Mouse (Mus musculus) kidney, adult 2 months (tissue): ENCODE data around the gene Htr1f. TPM values are rescaled to one million over a fixed set of nuclear protein-coding genes. Genes with fewer than 3 reads are reported as not detected.

ENCODE experiments used
- DNase-seq: peaks from one replicate; pipeline ENCODE4 v3.0.0; 2021
- H3K27ac ChIP-seq: fragments of 200-500 bp; 2 replicates; pipeline ENCODE4 v1.5.1; 2012; ENCODE audit warnings: low read depth, low read length, control low read depth, inconsistent platforms; ENCODE audit not compliant: insufficient read depth
- H3K27me3 ChIP-seq: fragments of 200-500 bp; replicated peaks from 2 replicates; pipeline ENCODE4 v1.6.1; 2012; ENCODE audit warnings: mild to moderate bottlenecking, moderate library complexity, low read length, inconsistent platforms; ENCODE audit not compliant: control insufficient read depth, insufficient read depth
- H3K36me3 ChIP-seq: fragments of 200-500 bp; 2 replicates; pipeline ENCODE4 v1.6.1; 2012; ENCODE audit warnings: mild to moderate bottlenecking, moderate library complexity, low read length, inconsistent platforms; ENCODE audit not compliant: control insufficient read depth, insufficient read depth
- H3K4me1 ChIP-seq: fragments of 200-500 bp; 2 replicates; pipeline ENCODE4 v1.6.1; 2011; ENCODE audit warnings: low read length; ENCODE audit not compliant: control insufficient read depth, insufficient read depth
- H3K4me3 ChIP-seq: fragments of 200-500 bp; 2 replicates; pipeline ENCODE4 v1.5.1; 2011; ENCODE audit warnings: mild to moderate bottlenecking, low read depth, low read length, control low read depth; ENCODE audit not compliant: insufficient read depth
- CTCF ChIP-seq: fragments of 200-500 bp; conservative IDR thresholded peaks from 2 replicates; pipeline ENCODE4 v1.5.1; 2011; ENCODE audit warnings: low read depth, mild to moderate bottlenecking, control low read depth, low read length, moderate library complexity, mixed read lengths; ENCODE audit not compliant: insufficient read depth, insufficient read length
- POLR2A ChIP-seq: fragments of 200-500 bp; IDR thresholded peaks from one replicate; pipeline ENCODE4 v1.6.1; 2011; ENCODE audit warnings: low read depth, low read length, control low read depth
- WGBS: fragments of 180-500 bp; shearing (Covaris S2); methylation state at CpG from one replicate; pipeline ENCODE4 v1.1.7; 2018; 5-methylcytosine and 5-hydroxymethylcytosine counted together
- polyA plus RNA-seq: library from polyadenylated mRNA; depleted of rRNA; stranded (reverse); fragments of >200 nt; gene quantifications from 2 replicates; pipeline ENCODE4 v1.2.3, GENCODE M21; 2012

Htr1f gene
- polyA plus RNA-seq, 1 experiment: not detected

DNA sequence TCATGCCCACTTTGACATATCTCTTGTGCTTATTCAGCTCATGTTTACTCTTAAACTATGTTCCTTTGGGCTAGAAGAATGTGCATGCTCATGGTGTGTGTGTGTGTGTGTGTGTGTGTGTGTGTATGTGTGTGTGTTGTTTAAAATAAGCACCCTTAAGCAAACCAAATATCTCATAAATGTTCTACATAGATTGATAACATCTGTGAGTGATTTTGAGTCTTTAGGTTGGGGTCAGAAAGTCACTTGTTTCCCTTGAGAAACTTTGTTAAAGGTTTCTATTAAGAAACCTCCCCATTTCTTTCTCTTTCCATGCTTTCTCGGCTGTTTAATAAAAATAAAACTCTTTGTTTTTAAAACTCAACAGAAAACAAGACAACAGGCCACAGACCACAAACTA lies 88.1 kb downstream of the Htr1f start:
- DNase-seq: no peak

DNA sequence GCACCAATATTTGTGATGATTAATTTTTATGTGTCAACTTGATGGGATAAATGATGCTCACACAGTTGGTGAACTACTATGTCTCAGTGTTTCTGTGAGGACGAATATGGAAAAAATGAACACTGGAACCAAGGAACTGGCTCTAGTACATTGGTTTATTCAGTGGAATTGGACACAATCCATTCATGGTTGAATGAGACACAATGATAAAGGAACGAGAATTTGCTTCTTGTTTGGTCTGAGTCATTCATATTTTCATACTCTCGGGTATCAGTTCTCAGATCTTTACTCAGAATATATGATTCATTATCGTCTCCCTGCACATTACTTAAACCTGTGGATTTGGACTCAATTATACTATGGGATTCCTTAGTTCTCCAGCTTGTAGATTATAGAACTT lies 90.4 kb downstream of the Htr1f start:
- Histone ChIP-seq H3K27me3 (no peaks in the 10 kb centered on the region), H3K4me1 (no peaks in the 10 kb centered on the region), H3K4me3 (no peak overlapping the region), H3K27ac (no peak overlapping the region), H3K36me3 (no peaks in the 10 kb centered on the region)
- TF ChIP-seq CTCF: no peak
- TF ChIP-seq POLR2A: no peak
- WGBS: 78% methylated on average over 4 of the region's 4 CpGs
- no peak for DNase-seq

More for the DNA sequence above, 88.1 kb downstream of the Htr1f start:
- Histone ChIP-seq H3K4me3 (no peak overlapping the region), H3K27me3 (no peaks in the 10 kb centered on the region), H3K36me3 (no peaks in the 10 kb centered on the region), H3K27ac (no peak overlapping the region), H3K4me1 (no peaks in the 10 kb centered on the region)
- 46% methylated on average over 1 of the region's 1 CpGs for WGBS
- TF ChIP-seq CTCF: no peak
- TF ChIP-seq POLR2A: no peak

DNA sequence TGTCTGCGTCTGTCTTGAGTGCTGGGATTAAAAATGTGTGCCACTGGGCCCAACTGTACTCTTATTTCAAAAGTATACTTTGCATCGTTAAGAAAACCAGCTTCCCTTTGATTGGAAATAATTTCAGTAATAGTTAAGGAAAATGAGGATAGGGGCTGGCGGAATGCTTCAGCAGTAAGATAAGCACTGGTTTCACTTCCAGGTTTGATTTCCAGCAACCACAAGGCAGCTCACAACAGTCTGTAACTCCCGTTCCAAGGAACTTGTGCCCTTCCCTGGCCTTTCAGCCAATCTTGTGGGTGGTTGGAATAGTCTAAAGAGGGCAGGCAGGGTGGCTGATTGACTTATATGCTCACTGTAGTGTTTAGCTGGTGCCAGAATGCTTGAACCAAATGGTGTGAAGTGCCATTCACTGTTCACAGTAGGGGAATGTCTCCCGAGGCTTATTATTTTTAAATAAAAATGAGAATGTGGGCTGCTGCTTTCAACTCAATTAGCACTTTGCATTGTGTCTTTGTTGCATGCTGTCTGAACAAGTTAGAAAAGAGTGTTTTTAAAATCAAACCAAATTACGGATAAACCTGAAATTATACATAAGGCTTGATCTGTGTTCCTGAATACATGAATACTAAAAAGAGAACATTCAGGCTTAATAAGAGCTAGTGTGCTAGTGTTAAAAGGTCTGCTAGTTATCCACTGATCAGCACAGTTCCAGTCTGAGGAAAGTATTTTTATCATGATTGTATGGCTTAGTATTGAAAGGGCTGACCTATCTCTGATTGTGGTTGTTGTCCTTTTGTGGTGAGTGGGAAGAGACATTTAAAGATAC lies 103.4 kb downstream of the Htr1f start:
- Histone ChIP-seq H3K4me1 (no peaks in the 10 kb centered on the region), H3K27ac (no peak overlapping the region), H3K36me3 (no peaks in the 10 kb centered on the region), H3K27me3 (no peaks in the 10 kb centered on the region), H3K4me3 (no peak overlapping the region)
- WGBS: 81% methylated on average over 6 of the region's 6 CpGs
- DNase-seq: no peak
- TF ChIP-seq CTCF (no peak), POLR2A (no peak)

DNA sequence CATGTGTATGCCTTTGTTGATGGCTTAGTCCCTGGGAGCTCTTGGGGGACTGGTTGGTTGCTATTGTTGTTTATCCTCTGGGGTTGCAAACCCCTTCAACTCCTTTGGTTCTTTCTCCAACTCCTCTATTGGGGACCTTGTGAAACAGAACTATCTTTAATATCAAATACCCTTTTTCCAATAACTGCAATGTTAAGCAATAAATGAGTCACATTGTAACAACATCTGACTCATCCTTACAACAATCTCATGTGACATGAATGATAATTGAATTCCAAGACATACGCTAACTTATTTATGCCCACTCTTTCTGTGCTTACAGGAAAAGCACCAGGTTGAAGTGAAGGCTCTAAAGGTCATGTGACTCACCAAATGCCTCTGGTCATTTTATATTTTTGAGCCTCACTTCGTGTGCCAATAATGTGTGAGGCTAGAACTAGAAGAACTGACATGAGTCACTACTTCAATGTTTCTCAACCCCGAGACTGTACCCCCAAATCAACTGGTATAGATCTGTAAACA lies 116.3 kb downstream of the Htr1f start:
- Histone ChIP-seq H3K27me3 (no peaks in the 10 kb centered on the region), H3K27ac (no peak overlapping the region), H3K4me1 (no peaks in the 10 kb centered on the region), H3K4me3 (no peak overlapping the region), H3K36me3 (no peaks in the 10 kb centered on the region)
- WGBS: 71% methylated on average over 3 of the region's 3 CpGs
- DNase-seq: no peak
- no peak for TF ChIP-seq POLR2A
- TF ChIP-seq CTCF: no peak

DNA sequence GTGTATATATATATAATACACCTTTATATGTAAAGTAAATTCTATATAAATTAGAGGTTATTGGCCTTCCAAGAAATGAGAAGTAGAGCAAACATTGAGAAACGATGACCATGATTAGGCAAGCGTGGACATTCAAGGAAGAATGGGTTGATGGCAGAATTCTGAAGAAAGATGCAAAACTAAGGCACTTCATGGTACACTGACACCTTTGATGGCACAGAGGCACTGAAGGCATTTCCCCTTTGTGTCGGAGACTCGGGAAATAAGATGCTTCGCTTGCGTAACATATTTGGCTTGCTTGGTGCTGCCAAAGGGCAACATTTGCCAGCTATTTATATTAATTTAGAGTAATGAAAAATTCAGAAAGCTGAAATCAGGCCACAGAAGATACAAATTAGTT lies 118.1 kb downstream of the Htr1f start:
- no peak for DNase-seq
- Histone ChIP-seq H3K36me3 (no peaks in the 10 kb centered on the region), H3K4me1 (no peaks in the 10 kb centered on the region), H3K27me3 (no peaks in the 10 kb centered on the region), H3K27ac (no peak overlapping the region), H3K4me3 (no peak overlapping the region)
- 89% methylated on average over 6 of the region's 6 CpGs for WGBS
- no peak for TF ChIP-seq POLR2A
- no peak for TF ChIP-seq CTCF

DNA sequence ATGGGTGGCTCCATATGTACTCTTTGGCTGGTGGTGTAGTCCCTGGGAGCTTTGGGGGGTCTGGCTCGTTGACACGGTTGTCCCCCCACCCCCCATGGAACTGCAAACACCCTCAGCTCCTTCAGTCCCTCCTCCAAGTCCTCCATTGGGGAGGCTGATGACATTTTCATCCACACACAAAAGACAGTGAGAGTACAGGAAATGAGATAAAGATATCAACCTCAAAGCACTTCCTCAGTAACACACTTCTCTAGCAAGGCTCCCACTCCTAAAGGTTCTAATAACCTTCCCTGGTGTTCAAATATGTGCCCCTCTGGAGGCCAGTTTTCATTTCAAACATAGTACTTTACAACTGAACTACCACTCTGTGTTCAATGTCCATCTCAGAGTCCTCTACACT lies 118.6 kb downstream of the Htr1f start:
- WGBS: 66% methylated on average over 2 of the region's 2 CpGs
- Histone ChIP-seq H3K4me3 (no peak overlapping the region), H3K27ac (no peak overlapping the region), H3K36me3 (no peaks in the 10 kb centered on the region), H3K4me1 (no peaks in the 10 kb centered on the region), H3K27me3 (no peaks in the 10 kb centered on the region)
- TF ChIP-seq CTCF (no peak), POLR2A (no peak)
- no peak for DNase-seq

DNA sequence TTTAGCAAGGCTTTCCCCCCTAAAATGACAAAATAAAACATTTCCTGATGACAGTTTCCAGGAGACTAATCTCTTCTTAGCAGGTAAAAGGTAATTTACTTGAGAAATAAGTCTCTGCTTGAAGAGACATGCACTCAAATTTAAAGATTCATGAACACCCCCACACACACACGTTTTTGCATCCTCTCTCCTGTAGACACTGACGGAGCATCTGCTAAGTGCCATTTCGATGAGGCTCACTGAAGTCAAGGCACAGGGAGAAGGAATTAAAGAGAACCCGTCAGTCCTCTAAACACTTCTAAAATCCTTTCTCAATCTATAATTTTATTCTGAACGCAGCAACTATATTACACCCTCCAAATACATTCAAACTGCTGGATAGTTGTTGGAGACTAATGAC lies 131.0 kb downstream of the Htr1f start:
- H3K36me3 ChIP-seq: no peaks in the 10 kb centered on the region
- WGBS: 78% methylated on average over 5 of the region's 5 CpGs
- no peak for DNase-seq

More for the DNA sequence above, 131.0 kb downstream of the Htr1f start:
- TF ChIP-seq CTCF: no peak
- no peak for TF ChIP-seq POLR2A
- Histone ChIP-seq H3K4me3 (no peak overlapping the region), H3K27ac (no peak overlapping the region), H3K27me3 (no peaks in the 10 kb centered on the region), H3K4me1 (no peaks in the 10 kb centered on the region)
